Mouse (Mus musculus): ENCODE measurements around the gene Ctnna3. TPM values are rescaled to one million over a fixed set of nuclear protein-coding genes. Genes with fewer than 3 reads are reported as not detected.

The Ctnna3 gene
- polyA plus RNA-seq, 1 experiment from 2014 or later, result 0.53 TPM

- WGBS, result 92% methylated on average over 5 of the region's 5 CpGs
- ATAC-seq (replicated peaks; ENCODE audit: low FRiP score), result no peak
Observed at GRCm38 (mm10) chr10:63894612-63895011, 464.7 kb downstream of the Ctnna3 start.

GRCm38 (mm10) chr10:63899891-63900290 is 470.0 kb downstream of the Ctnna3 start:
- H3K4me1 ChIP-seq, result no peaks in the 10 kb centered on the region
- no peak overlapping the region for H3K9ac ChIP-seq
- no peaks in the 10 kb centered on the region for H3K36me3 ChIP-seq
- H3K4me2 ChIP-seq, result no peak overlapping the region
- H3K27me3 ChIP-seq, result no peaks in the 10 kb centered on the region
- ATAC-seq (replicated peaks; ENCODE audit: low FRiP score), result no peak
- no peaks in the 10 kb centered on the region for H3K9me3 ChIP-seq (replicated peaks)
- H3K27ac ChIP-seq, result no peak overlapping the region
- H3K4me3 ChIP-seq (replicated peaks), result no peak overlapping the region

More at GRCm38 (mm10) chr10:63894612-63895011, 464.7 kb downstream of the Ctnna3 start:
- Histone ChIP-seq H3K4me2 (no peak overlapping the region), H3K27me3 (no peaks in the 10 kb centered on the region), H3K4me3 (replicated peaks) (no peak overlapping the region), H3K9me3 (replicated peaks) (no peaks in the 10 kb centered on the region), H3K9ac (no peak overlapping the region), H3K27ac (no peak overlapping the region), H3K4me1 (no peaks in the 10 kb centered on the region), H3K36me3 (no peaks in the 10 kb centered on the region)

GRCm38 (mm10) chr10:63908878-63909277 is 479.0 kb downstream of the Ctnna3 start:
- H3K4me3 ChIP-seq (replicated peaks), result no peak overlapping the region
- no peaks in the 10 kb centered on the region for H3K9me3 ChIP-seq (replicated peaks)
- H3K9ac ChIP-seq, result no peak overlapping the region
- no peaks in the 10 kb centered on the region for H3K36me3 ChIP-seq
- H3K27me3 ChIP-seq, result no peaks in the 10 kb centered on the region
- no peak overlapping the region for H3K27ac ChIP-seq
- no peak for ATAC-seq (replicated peaks; ENCODE audit: low FRiP score)
- H3K4me2 ChIP-seq, result no peak overlapping the region
- H3K4me1 ChIP-seq, result no peaks in the 10 kb centered on the region

- Histone ChIP-seq H3K27ac (no peak within 1 kb of the TSS), H3K4me2 (no peak within 1 kb of the TSS), H3K4me1 (no peaks in the 10 kb centered on the region), H3K4me3 (replicated peaks) (no peak within 1 kb of the TSS), H3K36me3 (no peaks in the 10 kb centered on the region), H3K9ac (no peak within 1 kb of the TSS), H3K27me3 (no peaks in the 10 kb centered on the region), H3K9me3 (replicated peaks) (no peaks in the 10 kb centered on the region)
- no peak for ATAC-seq (replicated peaks; ENCODE audit: low FRiP score)
Observed at GRCm38 (mm10) chr10:63927334-63927733, 497.4 kb downstream of the Ctnna3 start, which contains the start of gene Gm10118. Gene Gm10118, minus strand, starts transcription at chr10:63927434.

- Histone ChIP-seq H3K27me3 (no peaks in the 10 kb centered on the region), H3K27ac (no peak overlapping the region)
- ATAC-seq (replicated peaks; ENCODE audit: low FRiP score), result no peak
Observed at GRCm38 (mm10) chr10:63933946-63934345, 504.0 kb downstream of the Ctnna3 start.

GRCm38 (mm10) chr10:63945534-63945933 is 515.6 kb downstream of the Ctnna3 start:
- Histone ChIP-seq H3K9me3 (replicated peaks) (no peaks in the 10 kb centered on the region), H3K4me3 (replicated peaks) (no peak overlapping the region), H3K27me3 (no peaks in the 10 kb centered on the region), H3K27ac (no peak overlapping the region), H3K36me3 (no peaks in the 10 kb centered on the region), H3K9ac (no peak overlapping the region), H3K4me2 (no peak overlapping the region), H3K4me1 (no peaks in the 10 kb centered on the region)
- 69% methylated on average over 3 of the region's 3 CpGs for WGBS
- ATAC-seq (replicated peaks; ENCODE audit: low FRiP score), result no peak

More at GRCm38 (mm10) chr10:63933946-63934345, 504.0 kb downstream of the Ctnna3 start:
- H3K36me3 ChIP-seq, result no peaks in the 10 kb centered on the region
- 74% methylated on average over 5 of the region's 5 CpGs for WGBS
- no peaks in the 10 kb centered on the region for H3K4me1 ChIP-seq
- no peak overlapping the region for H3K4me3 ChIP-seq (replicated peaks)
- no peak overlapping the region for H3K4me2 ChIP-seq
- no peaks in the 10 kb centered on the region for H3K9me3 ChIP-seq (replicated peaks)
- H3K9ac ChIP-seq, result no peak overlapping the region

GRCm38 (mm10) chr10:63947266-63947665 is 517.4 kb downstream of the Ctnna3 start:
- no peak for ATAC-seq (replicated peaks; ENCODE audit: low FRiP score)
- Histone ChIP-seq H3K27me3 (no peaks in the 10 kb centered on the region), H3K27ac (no peak overlapping the region), H3K4me1 (no peaks in the 10 kb centered on the region), H3K4me3 (replicated peaks) (no peak overlapping the region), H3K36me3 (no peaks in the 10 kb centered on the region), H3K9ac (no peak overlapping the region), H3K4me2 (no peak overlapping the region), H3K9me3 (replicated peaks) (no peaks in the 10 kb centered on the region)
- WGBS, result 80% methylated on average over 4 of the region's 4 CpGs

GRCm38 (mm10) chr10:63950867-63951266 is 521.0 kb downstream of the Ctnna3 start:
- no peak overlapping the region for H3K4me2 ChIP-seq
- H3K27ac ChIP-seq, result no peak overlapping the region
- no peaks in the 10 kb centered on the region for H3K27me3 ChIP-seq
- H3K36me3 ChIP-seq, result no peaks in the 10 kb centered on the region
- peak; percentile 64; the same call in 1 of the 2 replicates for ATAC-seq (replicated peaks; ENCODE audit: low FRiP score)
- no peaks in the 10 kb centered on the region for H3K4me1 ChIP-seq
- 49% methylated on average over 8 of the region's 8 CpGs for WGBS
- H3K9ac ChIP-seq, result no peak overlapping the region
- H3K4me3 ChIP-seq (replicated peaks), result no peak overlapping the region
- no peaks in the 10 kb centered on the region for H3K9me3 ChIP-seq (replicated peaks)

GRCm38 (mm10) chr10:63951481-63951880 is 521.6 kb downstream of the Ctnna3 start:
- no peak overlapping the region for H3K27ac ChIP-seq
- H3K4me1 ChIP-seq, result no peaks in the 10 kb centered on the region
- H3K4me3 ChIP-seq (replicated peaks), result no peak overlapping the region
- H3K9ac ChIP-seq, result no peak overlapping the region
- no peaks in the 10 kb centered on the region for H3K27me3 ChIP-seq
- H3K9me3 ChIP-seq (replicated peaks), result no peaks in the 10 kb centered on the region
- no peak for ATAC-seq (replicated peaks; ENCODE audit: low FRiP score)
- H3K4me2 ChIP-seq, result no peak overlapping the region
- H3K36me3 ChIP-seq, result no peaks in the 10 kb centered on the region
- 100% methylated on average over 1 of the region's 1 CpGs for WGBS

- Histone ChIP-seq H3K36me3 (no peaks in the 10 kb centered on the region), H3K4me2 (no peak overlapping the region), H3K27me3 (no peaks in the 10 kb centered on the region), H3K9ac (no peak overlapping the region), H3K4me3 (replicated peaks) (no peak overlapping the region), H3K27ac (no peak overlapping the region), H3K4me1 (no peaks in the 10 kb centered on the region), H3K9me3 (replicated peaks) (no peaks in the 10 kb centered on the region)
- no peak for ATAC-seq (replicated peaks; ENCODE audit: low FRiP score)
- WGBS, result 21% methylated on average over 6 of the region's 7 CpGs
Observed at GRCm38 (mm10) chr10:63954308-63954930, 524.5 kb downstream of the Ctnna3 start.

GRCm38 (mm10) chr10:63972300-63972699 is 542.4 kb downstream of the Ctnna3 start:
- no peak overlapping the region for H3K27ac ChIP-seq
- no peaks in the 10 kb centered on the region for H3K9me3 ChIP-seq (replicated peaks)
- no peak overlapping the region for H3K4me2 ChIP-seq
- H3K9ac ChIP-seq, result no peak overlapping the region
- H3K27me3 ChIP-seq, result no peaks in the 10 kb centered on the region
- no peak overlapping the region for H3K4me3 ChIP-seq (replicated peaks)
- no peaks in the 10 kb centered on the region for H3K4me1 ChIP-seq
- 88% methylated on average over 2 of the region's 2 CpGs for WGBS
- ATAC-seq (replicated peaks; ENCODE audit: low FRiP score), result no peak
- H3K36me3 ChIP-seq, result no peaks in the 10 kb centered on the region

- WGBS, result 37% methylated on average over 11 of the region's 11 CpGs
- Histone ChIP-seq H3K36me3 (no peaks in the 10 kb centered on the region), H3K27me3 (no peaks in the 10 kb centered on the region), H3K9ac (no peak overlapping the region), H3K4me1 (peaks cover 9% of the 10 kb centered on the region; the same call in 1 of the 2 replicates), H3K27ac (no peak overlapping the region), H3K4me2 (peak overlapping the region; percentile 37), H3K4me3 (replicated peaks) (0 out of 2 replicates have a peak overlapping the region, but pooled peaks have one; percentile 15), H3K9me3 (replicated peaks) (no peaks in the 10 kb centered on the region)
- ATAC-seq (replicated peaks; ENCODE audit: low FRiP score), result no peak
Observed at GRCm38 (mm10) chr10:63978101-63978500, 548.2 kb downstream of the Ctnna3 start.

- Histone ChIP-seq H3K36me3 (no peaks in the 10 kb centered on the region), H3K9ac (no peak overlapping the region), H3K4me3 (replicated peaks) (no peak overlapping the region), H3K27me3 (no peaks in the 10 kb centered on the region), H3K4me2 (peak overlapping the region; percentile 37; the same call in 1 of the 2 replicates), H3K9me3 (replicated peaks) (no peaks in the 10 kb centered on the region), H3K27ac (no peak overlapping the region), H3K4me1 (peaks cover 9% of the 10 kb centered on the region; the same call in 1 of the 2 replicates)
- 41% methylated on average over 3 of the region's 3 CpGs for WGBS
- ATAC-seq (replicated peaks; ENCODE audit: low FRiP score), result no peak
Observed at GRCm38 (mm10) chr10:63978535-63978934, 548.6 kb downstream of the Ctnna3 start.

All from kidney, embryonic 15.5 days (tissue).